Mouse (Mus musculus) heart, embryonic 14.5 days (tissue): Measurements from ENCODE around the gene Nxf1. TPM values are rescaled to one million over a fixed set of nuclear protein-coding genes. Genes with fewer than 3 reads are reported as not detected.

Source experiments
- ATAC-seq: fragments of 200-750 bp; cut with Nextera tagmentation; 2 replicates; pipeline ENCODE4 v1.8.0; 2017; ENCODE audit warnings: low read depth, moderate TSS enrichment; ENCODE audit not compliant: insufficient number of reproducible peaks, insufficient read depth, low FRiP score
- H3K27ac ChIP-seq, 2 experiments: fragments of 200-500 bp in 1 of 2; fragments of 300-500 bp in 1 of 2; sonication (generic) in 1 of 2; replicated peaks in 1 of 2; 2 replicates each; pipeline ENCODE4 v1.5.1; 2012 to 2014; ENCODE audit warnings: low read depth in 2 of 2, low read length in 2 of 2, control low read depth in 1 of 2, mild to moderate bottlenecking in 1 of 2, mixed read lengths in 1 of 2; ENCODE audit not compliant: control insufficient read depth in 1 of 2, insufficient read depth in 1 of 2
- H3K27me3 ChIP-seq: fragments of 300-500 bp; sonication (generic); 2 replicates; pipeline ENCODE4 v1.6.1; 2014; ENCODE audit warnings: mild to moderate bottlenecking, low read length, control low read depth; ENCODE audit not compliant: control insufficient read depth, insufficient read depth
- H3K36me3 ChIP-seq: fragments of 300-500 bp; sonication (generic); 2 replicates; pipeline ENCODE4 v1.6.1; 2014; ENCODE audit warnings: mild to moderate bottlenecking, control low read depth, low read length, mixed read lengths; ENCODE audit not compliant: control insufficient read depth, insufficient read depth
- H3K4me1 ChIP-seq, 2 experiments: fragments of 200-500 bp in 1 of 2; fragments of 300-500 bp in 1 of 2; sonication (generic) in 1 of 2; 2 replicates each; pipeline ENCODE4 v1.6.1; 2012 to 2014; ENCODE audit warnings: low read length in 2 of 2, control low read depth in 1 of 2, mixed read lengths in 1 of 2; ENCODE audit not compliant: control insufficient read depth in 2 of 2, insufficient read depth in 2 of 2
- H3K4me2 ChIP-seq: fragments of 300-500 bp; sonication (generic); 2 replicates; pipeline ENCODE4 v1.6.1; 2014; ENCODE audit warnings: mild to moderate bottlenecking, low read length
- H3K4me3 ChIP-seq, 2 experiments: fragments of 200-500 bp in 1 of 2; fragments of 300-500 bp in 1 of 2; sonication (generic) in 1 of 2; 2 replicates each; pipeline ENCODE4 v1.5.1; 2012 to 2014; ENCODE audit warnings: low read length in 2 of 2, mild to moderate bottlenecking in 2 of 2, control low read depth in 1 of 2, low read depth in 1 of 2, moderate library complexity in 1 of 2; ENCODE audit not compliant: control insufficient read depth in 1 of 2, insufficient read depth in 1 of 2
- H3K9ac ChIP-seq: fragments of 300-500 bp; sonication (generic); 2 replicates; pipeline ENCODE4 v1.6.1; 2014; ENCODE audit warnings: mild to moderate bottlenecking, low read length
- H3K9me3 ChIP-seq: fragments of 300-500 bp; sonication (generic); 2 replicates; pipeline ENCODE4 v1.6.1; 2016; ENCODE audit warnings: low read length, control low read depth; ENCODE audit not compliant: control insufficient read depth
- WGBS: fragments of 180-500 bp; shearing (Covaris S2); extraction: QIAGEN DNeasy Blood & Tissue Kit; methylation state at CpG from one replicate; pipeline ENCODE4 v1.1.7; 2014; 5-methylcytosine and 5-hydroxymethylcytosine counted together
- polyA plus RNA-seq: library from polyadenylated mRNA; unstranded; fragments of >200 nt; fragmentation: Nextera tagmentation; extraction: Ambion mirVana; gene quantifications from 2 replicates; pipeline ENCODE4 v1.2.1, GENCODE M21; 2014

Nxf1 gene
- polyA plus RNA-seq, 1 experiment from 2014 or later: 105 TPM

GRCm38 (mm10) chr19:8798947-8799315 lies 42.1 kb downstream of the Nxf1 start:
- peak overlapping the region in 1 of 2 experiments; percentile 51; a peak in 1 of 4 replicates for H3K4me3 ChIP-seq
- H3K27me3 ChIP-seq: no peaks in the 10 kb centered on the region
- H3K4me1 ChIP-seq: peaks cover 8 to 12% of the 10 kb centered on the region in 2 experiments
- H3K36me3 ChIP-seq: peaks cover 30% of the 10 kb centered on the region
- peak overlapping the region; percentile 70 for H3K9ac ChIP-seq
- no peaks in the 10 kb centered on the region for H3K9me3 ChIP-seq
- H3K4me2 ChIP-seq: peak overlapping the region; percentile 82
- ATAC-seq: no peak
- no peak overlapping the region for H3K27ac ChIP-seq

- peak; percentile 97 for ATAC-seq
- peak within 1 kb of the TSS; percentile 90 for H3K4me2 ChIP-seq
- no peaks in the 10 kb centered on the region for H3K9me3 ChIP-seq
- peak within 1 kb of the TSS; percentile 76 to 96 for H3K27ac ChIP-seq
- under 1% methylated on average over 30 of the region's 30 CpGs for WGBS
- peaks cover 31% of the 10 kb centered on the region for H3K36me3 ChIP-seq
- peak within 1 kb of the TSS; percentile 68 for H3K9ac ChIP-seq
- peak within 1 kb of the TSS; percentile 46 to 97 for H3K4me3 ChIP-seq
- peaks cover 8 to 12% of the 10 kb centered on the region in 2 experiments for H3K4me1 ChIP-seq
- H3K27me3 ChIP-seq: no peaks in the 10 kb centered on the region
Observed at GRCm38 (mm10) chr19:8802130-8802821, 45.4 kb downstream of the Nxf1 start, which contains the start of gene Zbtb3. TSS of gene Zbtb3 (plus strand) at chr19:8802555.

- WGBS: 84% methylated on average over 9 of the region's 9 CpGs
- no peak overlapping the region for H3K27ac ChIP-seq
- H3K4me1 ChIP-seq: peaks cover 5 to 8% of the 10 kb centered on the region in 2 experiments
- H3K27me3 ChIP-seq: no peaks in the 10 kb centered on the region
- H3K9me3 ChIP-seq: no peaks in the 10 kb centered on the region
- no peak for ATAC-seq
- H3K9ac ChIP-seq: no peak overlapping the region
- H3K4me3 ChIP-seq: peak overlapping the region in 1 of 2 experiments; percentile 46; a peak in 2 of 4 replicates
- peaks cover 40% of the 10 kb centered on the region for H3K36me3 ChIP-seq
- peak overlapping the region; percentile 56 for H3K4me2 ChIP-seq
Observed at GRCm38 (mm10) chr19:8803204-8803780, 46.4 kb downstream of the Nxf1 start.

- WGBS: 86% methylated on average over 11 of the region's 11 CpGs
- Histone ChIP-seq H3K9ac (no peak overlapping the region), H3K9me3 (no peaks in the 10 kb centered on the region), H3K27me3 (no peaks in the 10 kb centered on the region), H3K36me3 (peaks cover 48% of the 10 kb centered on the region), H3K4me3 (no peak overlapping the region), H3K27ac (no peak overlapping the region), H3K4me1 (peaks cover 5 to 8% of the 10 kb centered on the region in 2 experiments), H3K4me2 (no peak overlapping the region)
- no peak for ATAC-seq
Observed at GRCm38 (mm10) chr19:8803879-8804660, 47.2 kb downstream of the Nxf1 start.

- no peaks in the 10 kb centered on the region for H3K27me3 ChIP-seq
- H3K36me3 ChIP-seq: peaks cover 73% of the 10 kb centered on the region
- no peak overlapping the region for H3K4me3 ChIP-seq
- H3K27ac ChIP-seq: no peak overlapping the region
- ATAC-seq: no peak
- 94% methylated on average over 5 of the region's 5 CpGs for WGBS
- no peak overlapping the region for H3K4me2 ChIP-seq
- peaks cover 5% of the 10 kb centered on the region in 2 experiments for H3K4me1 ChIP-seq
- H3K9ac ChIP-seq: no peak overlapping the region
- no peaks in the 10 kb centered on the region for H3K9me3 ChIP-seq
Observed at GRCm38 (mm10) chr19:8806810-8807209, 49.9 kb downstream of the Nxf1 start.

- Histone ChIP-seq H3K4me3 (no peak overlapping the region), H3K36me3 (peaks cover 59% of the 10 kb centered on the region), H3K4me1 (peaks cover 5 to 20% of the 10 kb centered on the region in 2 experiments), H3K4me2 (no peak overlapping the region), H3K9me3 (no peaks in the 10 kb centered on the region), H3K9ac (no peak overlapping the region), H3K27ac (no peak overlapping the region), H3K27me3 (no peaks in the 10 kb centered on the region)
- 82% methylated on average over 11 of the region's 11 CpGs for WGBS
- ATAC-seq: no peak
Observed at GRCm38 (mm10) chr19:8815812-8816211, 58.9 kb downstream of the Nxf1 start.

- no peak overlapping the region for H3K27ac ChIP-seq
- H3K36me3 ChIP-seq: peaks cover 48% of the 10 kb centered on the region
- peak overlapping the region; percentile 1; the same call in 1 of the 2 replicates for H3K9ac ChIP-seq
- WGBS: 77% methylated on average over 3 of the region's 3 CpGs
- peaks cover 5 to 25% of the 10 kb centered on the region in 2 experiments for H3K4me1 ChIP-seq
- H3K4me2 ChIP-seq: no peak overlapping the region
- ATAC-seq: no peak
- no peaks in the 10 kb centered on the region for H3K27me3 ChIP-seq
- no peak overlapping the region; a peak in 1 of 4 replicates for H3K4me3 ChIP-seq
- H3K9me3 ChIP-seq: no peaks in the 10 kb centered on the region
Observed at GRCm38 (mm10) chr19:8817001-8817400, 60.1 kb downstream of the Nxf1 start.
